Mouse (Mus musculus): ENCODE measurements around the gene Adgrl2. TPM values are rescaled to one million over a fixed set of nuclear protein-coding genes. Genes with fewer than 3 reads are reported as not detected.

Gene Adgrl2
- polyA plus RNA-seq, 1 experiment from 2014 or later, result 63.6 TPM

DNA sequence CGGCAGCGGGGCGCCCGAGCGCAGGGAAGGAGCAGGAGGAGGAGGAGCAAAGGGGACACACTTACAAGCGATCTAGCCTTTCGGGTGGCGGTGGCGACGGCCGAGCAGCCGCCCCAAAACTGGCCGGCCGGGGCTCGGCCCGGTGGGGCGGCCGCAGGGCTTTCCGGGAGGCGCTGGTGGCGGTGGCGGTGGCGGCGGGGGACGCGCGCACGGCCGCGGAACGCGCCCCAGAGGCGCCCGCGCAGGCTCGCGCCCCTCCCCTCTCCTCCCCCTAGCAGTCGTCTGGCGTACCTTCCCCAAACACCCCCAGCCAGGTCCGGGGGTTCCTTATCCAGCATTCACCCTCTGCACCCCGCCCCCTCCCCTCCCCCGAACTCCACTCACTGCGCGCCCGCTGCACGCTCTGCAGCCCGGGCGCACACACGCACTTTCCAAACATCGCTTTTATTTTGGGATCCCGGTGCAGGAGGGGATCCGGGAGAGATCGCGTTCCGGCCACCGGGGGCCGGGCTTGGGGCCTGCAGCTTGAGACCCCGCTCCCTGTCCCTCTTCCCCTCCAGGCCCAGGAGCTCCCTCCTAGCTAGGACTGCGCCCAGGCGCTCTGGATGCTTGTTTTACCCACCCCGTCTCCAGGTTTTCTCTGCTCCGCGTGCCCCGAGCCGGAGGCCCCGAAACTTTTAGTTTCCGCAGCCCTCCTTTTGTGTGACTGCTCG is 381 bp downstream of the Adgrl2 start:
- ATAC-seq (replicated peaks; ENCODE audit: low FRiP score, low TSS enrichment, low read depth) (peak; percentile 78), DNase-seq (ENCODE audit: low spot score) (peak; percentile 93)
- Histone ChIP-seq H3K36me3 (ENCODE audit: control insufficient read depth, insufficient read depth, low read length) (no peaks in the 10 kb centered on the region), H3K9ac (ENCODE audit: low read length) (peak overlapping the region; percentile 97), H3K27me3 (replicated peaks; ENCODE audit: control insufficient read depth, insufficient read depth, low read length) (no peaks in the 10 kb centered on the region), H3K9me3 (ENCODE audit: control insufficient read depth, low read length) (no peaks in the 10 kb centered on the region), H3K4me3 (ENCODE audit: low read depth, low read length) (peak overlapping the region; percentile 79), H3K27ac (ENCODE audit: low read depth) (peak overlapping the region; percentile 99), H3K4me2 (ENCODE audit: low read length) (peak overlapping the region; percentile 76), H3K4me1 (replicated peaks; ENCODE audit: control insufficient read depth, insufficient read depth, low read length) (peaks cover 12% of the 10 kb centered on the region)
- under 1% methylated on average over 37 of the region's 68 CpGs for WGBS

DNA sequence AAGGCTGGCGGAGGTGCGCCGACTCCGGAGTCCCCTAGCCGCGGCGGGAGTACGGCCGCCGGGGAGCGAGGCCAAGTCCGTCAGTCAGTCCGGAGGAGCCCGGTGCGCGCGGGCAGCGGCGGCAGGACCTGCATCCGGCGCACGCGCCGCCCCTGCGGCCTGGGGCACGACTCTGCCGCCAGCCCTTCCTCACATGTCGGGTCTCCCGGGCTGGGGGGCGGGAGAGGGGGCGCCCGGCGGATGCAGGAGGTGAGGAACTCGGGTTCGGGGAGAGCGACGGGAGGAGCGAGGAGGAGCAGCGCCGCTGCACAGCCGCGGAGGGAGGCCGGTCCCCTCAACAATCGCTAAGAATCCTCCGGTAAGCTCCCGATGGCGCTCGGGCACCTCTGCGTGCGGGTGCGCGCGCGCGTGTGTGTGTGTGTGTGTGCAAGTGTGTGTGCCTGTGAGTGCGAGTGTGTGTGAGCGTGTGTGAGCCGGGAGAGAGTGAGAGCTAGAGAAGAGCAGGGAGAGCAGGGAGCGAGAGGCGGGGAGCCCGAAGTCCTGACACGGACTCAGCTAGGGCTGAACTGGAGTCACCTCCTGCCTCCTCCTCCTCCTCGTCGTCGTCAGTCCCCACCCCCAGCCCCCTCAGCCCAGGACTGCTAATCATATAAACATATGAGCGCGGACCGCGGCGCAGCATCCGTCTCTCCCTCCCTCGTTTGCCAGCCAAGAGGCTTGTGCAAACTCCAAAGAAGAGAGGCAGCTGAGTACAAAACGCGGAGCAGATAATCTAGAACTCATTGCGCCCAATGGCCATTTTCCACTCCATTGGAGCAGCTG is 1.1 kb downstream of the Adgrl2 start:
- DNase-seq (ENCODE audit: low spot score), result peak; percentile 92
- WGBS, result under 1% methylated on average over 75 of the region's 75 CpGs
- Histone ChIP-seq H3K27me3 (replicated peaks; ENCODE audit: control insufficient read depth, insufficient read depth, low read length) (no peaks in the 10 kb centered on the region), H3K27ac (ENCODE audit: low read depth) (peak overlapping the region; percentile 99), H3K4me2 (ENCODE audit: low read length) (peak overlapping the region; percentile 76), H3K4me3 (ENCODE audit: low read depth, low read length) (peak overlapping the region; percentile 79), H3K4me1 (replicated peaks; ENCODE audit: control insufficient read depth, insufficient read depth, low read length) (peaks cover 19% of the 10 kb centered on the region), H3K36me3 (ENCODE audit: control insufficient read depth, insufficient read depth, low read length) (no peaks in the 10 kb centered on the region), H3K9ac (ENCODE audit: low read length) (peak overlapping the region; percentile 97), H3K9me3 (ENCODE audit: control insufficient read depth, low read length) (no peaks in the 10 kb centered on the region)
- ATAC-seq (replicated peaks; ENCODE audit: low FRiP score, low TSS enrichment, low read depth), result peak; percentile 85

DNA sequence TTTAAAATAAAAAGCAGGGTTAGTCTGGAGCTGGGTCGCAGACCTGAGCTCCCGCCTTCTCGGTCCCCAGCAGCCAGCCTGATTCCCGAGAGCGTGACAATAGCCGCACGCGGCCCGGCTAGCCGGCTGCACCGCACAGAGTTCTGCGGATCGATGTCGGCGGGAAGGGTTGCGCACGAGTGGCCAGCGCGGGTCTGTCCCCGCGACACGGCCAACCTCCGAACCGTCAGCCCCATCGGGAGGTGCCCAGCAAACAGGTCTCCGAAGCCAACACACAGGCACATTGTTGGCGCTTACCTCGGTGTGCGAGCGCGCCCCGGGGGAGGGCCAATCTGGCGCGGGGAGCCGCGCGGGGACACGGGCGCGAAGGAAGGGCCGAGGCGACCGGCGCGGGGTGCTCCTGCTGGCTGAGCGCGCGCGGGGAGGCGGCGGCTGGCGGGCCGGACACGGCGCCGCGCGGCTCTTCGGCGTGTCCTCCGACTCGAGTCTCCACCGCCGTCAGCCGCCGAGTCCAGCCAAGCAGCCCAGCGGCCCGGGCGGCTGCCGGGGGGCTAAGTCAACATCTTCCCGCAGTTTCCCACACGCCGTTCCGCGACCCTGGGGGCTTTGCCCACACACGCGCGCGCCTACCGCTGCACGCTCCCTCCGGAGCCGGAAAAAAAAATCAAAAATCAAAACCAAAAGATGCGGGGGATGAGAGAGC is 1.9 kb downstream of the Adgrl2 start:
- Histone ChIP-seq H3K4me2 (ENCODE audit: low read length) (peak overlapping the region; percentile 76), H3K9ac (ENCODE audit: low read length) (peak overlapping the region; percentile 97), H3K27me3 (replicated peaks; ENCODE audit: control insufficient read depth, insufficient read depth, low read length) (no peaks in the 10 kb centered on the region), H3K4me1 (replicated peaks; ENCODE audit: control insufficient read depth, insufficient read depth, low read length) (peaks cover 26% of the 10 kb centered on the region), H3K9me3 (ENCODE audit: control insufficient read depth, low read length) (no peaks in the 10 kb centered on the region), H3K4me3 (ENCODE audit: low read depth, low read length) (peak overlapping the region; percentile 79), H3K36me3 (ENCODE audit: control insufficient read depth, insufficient read depth, low read length) (no peaks in the 10 kb centered on the region), H3K27ac (ENCODE audit: low read depth) (peak overlapping the region; percentile 99)
- under 1% methylated on average over 80 of the region's 84 CpGs for whole genome bisulfite sequencing
- DNase-seq (ENCODE audit: low spot score), result peak; percentile 85
- peak; percentile 2; the same call in 1 of the 2 replicates for ATAC-seq (replicated peaks; ENCODE audit: low FRiP score, low TSS enrichment, low read depth)

DNA sequence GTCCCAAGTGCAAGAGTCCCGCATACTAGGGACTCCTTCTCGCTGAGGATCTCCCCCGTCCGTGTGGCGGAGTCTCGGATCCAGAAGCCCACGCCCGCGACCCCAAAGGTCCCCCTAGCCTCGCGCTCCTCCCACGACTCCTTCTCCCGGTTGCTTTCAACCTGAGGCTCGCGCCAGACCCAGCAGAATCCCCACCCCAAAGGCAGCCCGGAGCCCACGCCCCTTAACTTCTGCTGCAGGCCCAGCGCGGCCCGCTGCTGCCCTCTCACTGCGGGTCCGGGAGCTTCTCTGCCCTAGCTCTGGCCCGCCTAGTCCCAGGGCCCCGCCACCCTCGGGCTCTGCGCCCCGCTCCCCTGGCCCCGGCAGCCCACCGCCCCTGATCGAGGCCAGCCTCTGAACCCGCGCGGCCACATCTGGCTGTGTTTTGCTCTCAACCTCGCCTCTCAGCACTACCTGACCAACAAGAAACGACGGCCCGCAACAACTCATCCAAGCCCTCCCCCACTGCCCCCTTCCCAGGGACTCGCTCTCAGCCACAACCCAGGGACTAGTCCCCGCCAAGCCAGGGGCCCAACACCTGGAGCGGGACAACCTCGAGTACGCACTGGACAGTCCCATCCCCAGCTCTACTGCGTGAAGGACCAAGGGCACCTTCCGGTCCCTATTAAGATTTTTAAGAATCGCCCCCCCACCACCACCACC is 2.6 kb downstream of the Adgrl2 start:
- no peaks in the 10 kb centered on the region for H3K36me3 ChIP-seq (ENCODE audit: control insufficient read depth, insufficient read depth, low read length)
- peak overlapping the region; percentile 79 for H3K4me3 ChIP-seq (ENCODE audit: low read depth, low read length)
- peak overlapping the region; percentile 97 for H3K9ac ChIP-seq (ENCODE audit: low read length)
- peaks cover 26% of the 10 kb centered on the region for H3K4me1 ChIP-seq (replicated peaks; ENCODE audit: control insufficient read depth, insufficient read depth, low read length)
- ATAC-seq (replicated peaks; ENCODE audit: low FRiP score, low TSS enrichment, low read depth) (peak; percentile 60), DNase-seq (ENCODE audit: low spot score) (peak; percentile 90)
- under 1% methylated on average over 45 of the region's 45 CpGs for WGBS
- H3K27ac ChIP-seq (ENCODE audit: low read depth), result peak overlapping the region; percentile 99
- H3K27me3 ChIP-seq (replicated peaks; ENCODE audit: control insufficient read depth, insufficient read depth, low read length), result no peaks in the 10 kb centered on the region
- H3K4me2 ChIP-seq (ENCODE audit: low read length), result peak overlapping the region; percentile 76
- H3K9me3 ChIP-seq (ENCODE audit: control insufficient read depth, low read length), result no peaks in the 10 kb centered on the region

DNA sequence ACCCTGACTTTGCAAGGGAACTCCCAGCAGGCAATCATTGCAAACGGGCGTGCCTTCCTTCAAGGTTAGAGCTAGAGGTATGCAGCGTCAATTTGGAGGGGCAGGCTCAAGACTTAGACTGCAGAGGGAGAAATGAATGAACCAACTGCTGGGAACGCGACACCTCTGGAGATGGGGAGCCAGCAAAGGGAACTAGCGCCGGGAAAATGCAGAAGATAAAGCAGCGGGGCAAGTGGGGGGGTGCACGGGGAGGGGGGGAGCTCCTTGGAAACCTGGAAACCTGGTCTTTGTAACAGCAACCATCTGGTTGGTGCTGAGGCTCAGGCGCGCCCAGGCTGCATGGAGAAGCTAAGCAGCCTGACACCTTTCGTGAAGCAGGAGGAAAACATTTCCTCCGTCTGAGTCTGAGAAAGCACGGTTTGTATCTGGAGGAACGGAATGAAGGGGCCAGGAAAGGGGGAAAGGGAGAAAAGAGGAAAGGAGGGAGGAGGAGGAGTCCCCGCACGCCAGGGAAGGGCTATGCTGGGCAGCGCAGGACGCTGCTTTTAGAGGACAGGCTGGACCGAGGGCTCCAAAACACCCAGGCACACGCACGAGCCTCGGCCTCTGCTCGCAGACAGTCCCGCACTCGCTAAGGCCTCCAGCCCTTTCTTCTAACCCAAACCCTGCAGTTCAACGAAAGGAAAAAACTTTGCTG is 3.3 kb downstream of the Adgrl2 start:
- Histone ChIP-seq H3K4me3 (ENCODE audit: low read depth, low read length) (peak overlapping the region; percentile 79), H3K27ac (ENCODE audit: low read depth) (peak overlapping the region; percentile 99), H3K4me1 (replicated peaks; ENCODE audit: control insufficient read depth, insufficient read depth, low read length) (peaks cover 33% of the 10 kb centered on the region), H3K9ac (ENCODE audit: low read length) (peak overlapping the region; percentile 97), H3K36me3 (ENCODE audit: control insufficient read depth, insufficient read depth, low read length) (no peaks in the 10 kb centered on the region), H3K27me3 (replicated peaks; ENCODE audit: control insufficient read depth, insufficient read depth, low read length) (no peaks in the 10 kb centered on the region), H3K4me2 (ENCODE audit: low read length) (peak overlapping the region; percentile 76), H3K9me3 (ENCODE audit: control insufficient read depth, low read length) (no peaks in the 10 kb centered on the region)
- peak; percentile 63 for DNase-seq (ENCODE audit: low spot score)
- ATAC-seq (replicated peaks; ENCODE audit: low FRiP score, low TSS enrichment, low read depth), result no peak
- WGBS, result under 1% methylated on average over 27 of the region's 27 CpGs

DNA sequence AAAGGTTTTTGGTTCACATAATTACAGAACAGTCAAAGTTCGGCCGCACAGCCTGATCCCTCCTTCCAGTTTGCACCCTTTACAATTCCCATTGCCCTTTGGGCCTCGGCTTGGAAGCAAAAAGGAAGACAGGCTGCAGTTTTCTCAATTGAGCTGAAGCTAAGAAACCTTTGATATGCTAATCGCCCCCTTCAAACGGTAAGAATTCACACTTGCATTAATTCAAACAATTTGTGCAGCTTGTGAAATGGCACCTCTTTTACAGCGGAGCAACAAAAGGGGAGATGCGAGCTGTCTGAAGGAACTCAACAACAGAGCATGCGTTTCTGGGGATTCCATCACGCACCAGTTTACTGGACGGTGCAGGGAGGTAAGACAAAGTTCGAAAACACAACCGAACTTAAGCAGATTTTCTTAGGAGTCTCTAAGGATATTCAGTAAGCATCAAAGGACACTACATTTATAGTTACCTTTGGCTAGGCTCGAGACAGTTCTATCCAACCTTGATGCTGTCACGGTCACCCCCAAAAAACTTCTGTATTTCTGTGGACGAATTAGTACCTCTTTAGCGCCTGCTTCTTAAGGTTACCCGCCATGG is 4.0 kb downstream of the Adgrl2 start:
- Histone ChIP-seq H3K9ac (ENCODE audit: low read length) (peak overlapping the region; percentile 97), H3K9me3 (ENCODE audit: control insufficient read depth, low read length) (no peaks in the 10 kb centered on the region), H3K36me3 (ENCODE audit: control insufficient read depth, insufficient read depth, low read length) (no peaks in the 10 kb centered on the region), H3K27me3 (replicated peaks; ENCODE audit: control insufficient read depth, insufficient read depth, low read length) (no peaks in the 10 kb centered on the region), H3K4me3 (ENCODE audit: low read depth, low read length) (peak overlapping the region; percentile 79), H3K4me1 (replicated peaks; ENCODE audit: control insufficient read depth, insufficient read depth, low read length) (peaks cover 39% of the 10 kb centered on the region), H3K27ac (ENCODE audit: low read depth) (peak overlapping the region; percentile 99; the same call in 1 of the 2 replicates), H3K4me2 (ENCODE audit: low read length) (peak overlapping the region; percentile 76)
- DNase-seq (ENCODE audit: low spot score), result no peak
- ATAC-seq (replicated peaks; ENCODE audit: low FRiP score, low TSS enrichment, low read depth), result no peak
- WGBS, result 9% methylated on average over 17 of the region's 17 CpGs

DNA sequence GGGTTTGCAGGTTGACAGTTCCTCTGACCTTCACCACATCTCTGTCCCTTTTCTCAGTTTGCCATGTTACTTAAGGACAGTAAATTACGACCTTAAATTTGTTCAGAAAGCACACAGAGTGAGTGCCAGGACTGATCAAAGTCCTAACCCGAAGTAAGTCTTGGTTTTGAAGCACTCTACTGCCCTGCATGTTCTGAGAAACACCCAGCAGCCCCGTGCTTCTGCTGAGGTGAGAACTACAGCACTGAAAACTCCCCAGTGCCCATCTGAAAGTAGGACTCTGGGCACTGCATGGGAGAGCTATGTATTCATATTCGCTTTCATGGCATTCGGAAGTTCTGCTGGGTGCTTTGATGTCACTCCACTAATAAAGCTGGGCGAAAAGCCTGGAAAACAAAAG is 6.0 kb downstream of the Adgrl2 start:
- ATAC-seq (replicated peaks; ENCODE audit: low FRiP score, low TSS enrichment, low read depth), result no peak
- no peak overlapping the region for H3K9ac ChIP-seq (ENCODE audit: low read length)
- no peak overlapping the region for H3K4me3 ChIP-seq (ENCODE audit: low read depth, low read length)
- WGBS, result 51% methylated on average over 6 of the region's 6 CpGs
- H3K27ac ChIP-seq (ENCODE audit: low read depth), result no peak overlapping the region
- no peak overlapping the region for H3K4me2 ChIP-seq (ENCODE audit: low read length)
- H3K36me3 ChIP-seq (ENCODE audit: control insufficient read depth, insufficient read depth, low read length), result no peaks in the 10 kb centered on the region
- H3K27me3 ChIP-seq (replicated peaks; ENCODE audit: control insufficient read depth, insufficient read depth, low read length), result no peaks in the 10 kb centered on the region
- H3K4me1 ChIP-seq (replicated peaks; ENCODE audit: control insufficient read depth, insufficient read depth, low read length), result peaks cover 34% of the 10 kb centered on the region
- no peaks in the 10 kb centered on the region for H3K9me3 ChIP-seq (ENCODE audit: control insufficient read depth, low read length)
- no peak for DNase-seq (ENCODE audit: low spot score)

All from intestine, embryonic 14.5 days (tissue).